Mouse (Mus musculus) ES-CJ7 (cell line): ENCODE data around the gene Nacad.

Source experiments
- DNase-seq: peaks from one replicate; pipeline ENCODE4 v3.0.0; 2011; ENCODE audit warnings: low read depth, low spot score

Nacad gene

DNA sequence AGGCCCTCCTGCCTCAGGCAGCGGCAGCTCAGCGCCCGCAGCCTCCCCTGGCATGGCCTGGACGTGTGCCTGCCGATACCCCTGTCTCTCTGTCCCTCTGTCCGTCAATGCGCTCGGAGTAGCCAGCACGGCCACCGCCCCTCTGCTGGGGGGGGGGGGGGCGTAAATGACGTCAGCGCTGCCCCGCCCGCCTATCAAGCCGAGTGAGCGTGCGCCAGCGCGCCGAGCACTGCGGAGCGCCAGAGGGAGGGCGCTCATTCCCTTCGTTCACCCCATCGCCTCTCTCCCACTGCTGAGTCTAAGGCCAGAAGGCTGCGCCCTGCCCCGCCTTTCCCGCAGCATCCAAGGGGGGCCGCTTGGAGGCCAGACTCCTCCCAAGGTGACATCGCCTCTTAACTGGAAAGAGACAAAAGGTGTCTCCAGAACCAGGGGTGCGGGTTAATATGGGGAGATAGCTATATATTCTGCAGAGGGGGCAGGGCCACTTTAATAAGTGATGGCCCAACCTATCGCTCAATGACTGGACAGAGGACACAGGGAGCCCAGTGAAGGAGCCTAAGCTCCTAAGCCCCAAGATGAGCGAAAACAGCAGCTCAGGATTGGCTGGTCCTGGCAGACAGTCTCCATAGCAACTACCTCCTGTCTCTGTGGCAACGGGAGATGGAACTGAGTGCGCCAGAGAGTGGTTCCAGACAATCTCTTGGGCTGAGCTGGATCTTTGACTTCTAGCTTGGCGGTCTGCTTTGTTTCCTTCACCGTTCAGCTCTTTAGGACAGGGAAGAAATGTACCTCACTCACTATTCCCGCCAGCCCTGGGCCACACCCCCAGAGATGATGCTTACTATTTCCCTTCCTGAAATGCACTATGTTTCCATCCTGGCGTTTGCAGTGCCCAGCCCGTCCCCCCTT lies at the start of gene Nacad:
Gene Nacad (minus strand): TSS at position 563 of the 909 bp plus-strand sequence.
- no peak for DNase-seq

- DNase-seq: peak; percentile 87
These were observed 49.0 kb upstream of the Nacad start for GRCm38 (mm10) chr11:6654903-6655302.

DNA sequence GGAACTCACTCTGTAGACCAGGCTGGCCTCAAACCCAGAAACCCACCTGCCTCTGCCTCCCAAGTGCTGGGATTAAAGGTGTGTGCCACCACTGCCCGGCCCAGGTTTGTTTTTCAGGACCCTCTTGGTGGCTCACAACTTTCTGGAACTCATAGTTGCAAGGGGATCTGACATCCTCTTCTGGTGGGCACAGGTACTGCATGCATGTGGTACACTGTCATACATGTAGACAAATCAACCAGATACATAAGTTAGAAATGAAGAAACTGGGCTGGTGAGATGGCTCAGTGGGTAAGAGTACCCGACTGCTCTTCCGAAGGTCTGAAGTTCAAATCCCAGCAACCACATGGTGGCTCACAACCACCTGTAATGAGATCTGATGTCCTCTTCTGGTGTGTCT lies 47.1 kb upstream of the Nacad start:
- DNase-seq: peak; percentile 60

DNA sequence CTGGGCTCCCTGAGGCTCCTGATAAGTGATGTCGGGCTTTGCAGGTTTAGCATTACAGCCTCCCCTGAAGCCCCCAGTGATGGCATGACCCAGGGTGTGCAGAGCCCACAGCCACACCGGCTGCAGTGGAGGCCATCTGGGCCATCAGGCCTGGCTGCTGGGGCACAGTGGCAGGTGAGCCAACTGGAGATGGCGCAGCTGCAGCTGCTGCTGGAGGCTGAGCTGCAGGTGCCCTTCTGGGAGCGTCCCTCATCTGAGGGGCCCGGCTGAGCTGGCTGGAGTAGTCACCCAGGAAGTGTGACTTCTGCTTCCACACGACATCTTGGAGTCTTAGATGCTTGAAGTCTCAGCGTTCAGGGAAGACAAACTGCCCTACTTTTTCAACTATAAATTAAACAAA lies 44.7 kb upstream of the Nacad start:
- no peak for DNase-seq

DNA sequence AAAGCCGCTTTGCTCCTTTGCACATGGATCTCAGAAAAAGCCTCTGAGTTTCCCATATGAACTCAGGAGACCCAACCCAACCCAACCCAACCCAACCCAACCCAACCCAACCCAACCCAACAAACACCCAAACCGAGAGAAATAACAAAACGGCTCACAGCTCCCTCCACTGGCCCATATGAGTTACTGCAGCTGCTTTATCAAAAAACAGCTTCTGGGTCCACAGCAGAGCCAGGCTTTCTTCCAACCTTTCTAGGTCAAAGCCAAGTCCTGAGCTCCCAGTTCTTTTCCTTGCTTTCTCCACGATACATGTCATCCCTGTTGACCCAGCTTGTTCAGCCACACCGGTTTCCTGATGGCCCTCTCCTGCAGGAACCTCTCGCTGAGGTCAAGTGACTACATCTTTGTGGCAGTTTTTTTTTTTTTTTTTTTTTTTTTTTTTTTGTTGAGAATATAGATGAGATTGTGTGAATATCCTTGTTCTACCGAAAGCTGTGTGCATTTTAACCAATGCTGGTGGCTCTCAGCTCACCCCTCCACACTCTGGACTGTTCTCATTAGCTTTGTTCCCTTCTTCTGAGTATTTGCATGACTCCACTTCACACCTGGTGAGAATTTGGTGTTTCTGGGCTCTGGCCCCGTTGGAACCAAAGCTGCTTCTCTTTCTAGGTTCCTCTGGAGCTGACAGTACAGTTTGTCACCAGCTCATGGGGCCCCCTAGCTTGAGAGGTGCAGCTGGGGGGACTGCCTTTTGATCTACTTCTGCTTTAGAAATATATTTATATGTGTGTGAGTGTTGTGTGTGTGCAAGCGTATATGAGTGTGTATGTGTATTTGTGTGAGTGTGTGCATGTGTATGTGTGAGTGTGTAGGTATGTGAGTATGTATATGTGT lies 42.2 kb upstream of the Nacad start:
- DNase-seq: peak; percentile 46

DNA sequence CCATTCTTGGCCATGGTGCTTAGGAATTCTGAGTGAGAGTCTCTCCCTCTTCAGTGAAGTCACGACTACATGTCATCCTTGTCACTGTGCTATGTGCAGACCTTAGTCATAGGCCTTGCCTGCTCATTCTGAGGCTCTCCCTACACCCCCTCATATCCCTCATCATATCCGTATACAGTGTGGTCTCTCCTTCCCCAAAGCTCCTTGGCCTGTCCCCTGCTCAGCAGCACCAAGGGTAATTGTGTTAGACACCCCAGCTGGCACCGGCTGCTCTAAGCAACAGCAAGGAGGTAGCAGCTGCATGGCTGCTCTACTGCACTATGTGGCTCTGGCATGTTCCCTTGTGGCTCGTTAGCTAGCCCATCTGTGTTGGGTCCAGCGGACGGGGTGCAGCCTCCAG lies 38.7 kb upstream of the Nacad start:
- DNase-seq: no peak

DNA sequence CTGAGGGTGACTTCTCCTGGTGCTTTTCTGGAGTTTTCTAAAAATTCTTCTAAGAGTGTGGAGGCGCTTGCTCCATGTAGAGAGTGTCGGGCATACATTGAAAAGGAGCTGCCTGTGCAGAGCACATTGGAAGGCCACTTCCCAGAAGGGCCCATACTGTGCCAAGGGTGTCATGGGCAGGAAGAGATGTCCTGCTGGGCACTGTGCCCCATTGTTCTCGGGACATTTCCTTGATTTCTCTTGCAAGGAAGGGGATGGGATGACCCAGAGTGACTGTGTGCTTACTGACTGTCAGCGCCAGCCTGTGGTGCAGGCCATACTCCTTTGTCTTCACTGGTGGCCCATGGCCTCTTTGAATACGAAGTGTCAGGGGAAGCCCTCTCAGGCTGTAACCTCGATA lies 33.2 kb upstream of the Nacad start:
- no peak for DNase-seq

GRCm38 (mm10) chr11:6638537-6638936 lies 32.7 kb upstream of the Nacad start, which contains the start of gene Wap:
Gene Wap, minus strand, starts transcription at chr11:6638637.
- DNase-seq: no peak

- DNase-seq: peak; percentile 62
These were observed 30.3 kb upstream of the Nacad start for GRCm38 (mm10) chr11:6636150-6636549.

- DNase-seq: peak; percentile 62
These were observed 23.8 kb upstream of the Nacad start for GRCm38 (mm10) chr11:6629655-6630054.

DNA sequence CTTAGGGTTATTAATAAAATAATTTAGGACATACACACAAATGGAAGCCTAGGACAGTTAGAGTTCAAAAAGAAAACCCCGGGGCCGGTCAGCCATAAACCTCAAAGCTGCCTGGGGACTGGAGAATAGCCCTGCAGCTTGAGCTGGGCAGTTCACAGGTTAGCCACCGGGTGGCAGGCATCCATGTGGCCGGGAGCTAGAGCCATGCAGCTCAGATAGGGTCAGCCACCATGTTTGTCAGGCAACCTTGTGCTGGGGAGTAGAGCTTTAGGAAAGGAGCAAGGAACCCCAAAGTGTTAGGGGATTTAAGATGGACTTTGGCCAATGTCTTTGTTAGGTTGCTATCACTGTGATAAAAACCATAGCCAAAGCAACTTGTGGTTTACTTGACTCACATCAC lies 22.7 kb upstream of the Nacad start:
- peak; percentile 89 for DNase-seq

DNA sequence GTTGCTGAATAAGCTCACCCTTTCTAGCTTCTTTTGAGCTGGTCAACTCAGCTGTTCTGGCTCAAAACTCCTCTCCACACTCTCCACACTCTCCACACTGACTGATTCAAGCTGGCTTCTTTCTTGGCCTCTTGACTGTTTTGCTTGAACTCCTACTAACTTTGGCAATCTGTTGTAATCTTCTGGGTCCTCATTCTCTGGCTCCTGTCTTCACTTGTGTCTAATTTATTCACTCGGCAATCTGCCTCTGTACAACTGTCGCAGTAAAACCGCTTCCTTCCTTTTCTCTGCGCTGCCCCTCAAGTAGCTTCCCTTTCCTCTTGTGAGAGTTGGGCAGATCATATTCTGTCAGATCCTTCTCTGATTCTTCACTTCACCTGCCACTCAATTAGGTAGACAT lies 21.9 kb upstream of the Nacad start:
- no peak for DNase-seq

- no peak for DNase-seq
These were observed 20.5 kb upstream of the Nacad start for GRCm38 (mm10) chr11:6626388-6626772.

GRCm38 (mm10) chr11:6625478-6626387 lies 19.9 kb upstream of the Nacad start, which contains the start of gene Tbrg4:
Gene Tbrg4, minus strand, starts transcription at chr11:6626067.
- DNase-seq: peak; percentile 94

DNA sequence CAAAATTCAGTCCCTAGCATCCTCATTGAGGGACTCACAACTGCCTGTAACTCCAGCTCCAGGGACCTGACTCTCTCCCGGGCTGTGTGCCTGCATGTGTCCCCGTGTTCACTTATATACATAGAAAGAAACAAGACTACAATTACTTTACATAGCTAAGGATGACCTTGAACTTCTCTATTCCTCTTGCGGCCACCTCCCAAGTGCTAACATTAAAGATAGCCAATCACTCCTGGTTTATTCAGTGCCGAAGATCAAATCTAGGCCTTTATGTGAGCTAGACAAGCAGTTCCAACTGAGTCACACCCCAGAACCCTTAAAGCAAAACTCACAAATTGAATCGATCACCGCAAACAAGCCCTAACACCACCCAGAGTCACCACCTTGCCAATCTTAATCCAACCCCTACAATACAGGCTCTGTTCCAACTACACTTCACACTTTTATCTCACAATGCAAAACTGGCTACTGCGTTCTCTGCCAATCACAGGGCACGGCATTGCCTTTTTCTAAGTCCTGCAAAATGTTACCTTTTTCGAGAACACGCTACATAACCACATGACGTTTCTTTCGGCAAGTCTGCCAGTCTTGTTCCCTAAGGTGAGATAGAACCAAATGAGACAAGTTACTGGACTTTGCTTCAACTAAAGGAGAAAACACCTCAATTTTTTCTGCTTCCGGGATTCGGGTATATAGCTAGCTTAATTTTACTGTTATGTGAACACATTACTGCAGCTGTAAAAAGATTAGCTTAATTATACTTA lies 18.9 kb upstream of the Nacad start:
- DNase-seq: peak; percentile 63

GRCm38 (mm10) chr11:6623704-6624103 lies 17.9 kb upstream of the Nacad start:
- no peak for DNase-seq

DNA sequence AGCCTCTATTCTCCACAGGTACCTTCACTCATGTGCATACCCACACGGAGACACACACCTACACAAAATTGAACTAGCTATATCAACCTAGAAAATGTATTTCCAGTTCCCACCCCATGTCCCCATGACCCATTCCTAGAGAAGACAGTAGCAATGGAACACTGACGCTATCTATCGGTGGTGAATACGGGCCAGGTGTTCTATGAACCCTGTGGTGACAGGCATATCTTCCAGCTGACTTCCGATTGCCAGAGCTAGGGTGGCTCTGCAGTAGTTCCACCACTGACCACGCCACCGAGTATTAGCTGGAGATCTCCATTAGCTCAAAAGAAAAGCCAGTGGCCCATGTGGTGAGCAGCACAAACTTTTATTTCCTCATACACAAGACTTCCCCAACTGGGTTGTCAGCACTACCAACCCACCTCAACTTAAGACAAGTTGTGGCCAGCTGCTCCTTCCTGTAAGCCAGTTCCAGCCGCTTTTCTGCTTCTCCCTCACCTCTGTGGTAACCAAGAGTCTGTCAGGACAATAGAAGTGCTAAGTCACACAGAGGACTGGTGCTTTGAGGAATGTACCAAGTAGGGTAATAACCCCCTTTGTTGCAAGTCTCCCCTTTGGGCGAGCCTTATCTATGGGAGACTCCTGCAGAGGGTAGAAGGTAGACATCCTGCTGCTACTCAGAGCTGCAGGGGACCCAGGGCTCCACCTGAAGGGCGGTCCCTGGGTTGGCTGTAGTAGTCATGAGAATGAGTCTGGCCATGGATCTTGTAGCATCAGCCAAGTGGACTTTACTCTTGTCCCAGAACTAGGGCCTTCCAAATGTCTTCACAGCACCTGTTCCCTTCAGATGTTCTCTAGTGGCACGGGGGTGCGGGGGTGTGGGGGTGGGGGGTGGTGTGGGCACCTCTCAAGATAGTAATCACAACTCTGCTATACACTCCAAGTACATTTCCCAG lies 9.7 kb upstream of the Nacad start:
- peak; percentile 76 for DNase-seq

DNA sequence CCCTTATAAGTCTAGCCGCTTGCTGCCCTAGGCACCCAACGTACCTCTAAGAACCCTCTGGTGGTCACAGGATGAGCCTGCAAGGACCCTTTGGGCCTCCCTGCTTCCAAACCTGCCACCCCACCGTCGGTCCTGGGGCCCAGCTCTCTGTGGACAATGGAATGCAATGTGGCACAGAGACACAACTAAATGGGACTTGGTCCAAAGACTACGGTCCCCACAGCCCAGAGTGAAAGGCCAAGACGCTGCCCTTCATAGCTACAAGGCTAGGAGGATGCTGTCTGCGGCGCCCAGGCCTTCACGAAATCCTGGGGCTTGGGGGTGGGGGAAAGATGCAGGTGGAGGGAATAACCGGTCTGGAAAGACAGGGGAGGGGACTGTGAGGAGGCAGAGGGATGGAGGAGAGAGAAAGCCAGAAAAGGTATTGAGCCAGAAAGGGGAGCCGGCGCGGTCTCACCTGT lies 802 bp downstream of the Nacad start:
- no peak for DNase-seq

- no peak for DNase-seq
These were observed 1.3 kb downstream of the Nacad start for GRCm38 (mm10) chr11:6604604-6604936.
